Mouse (Mus musculus): Measurements from ENCODE around the gene Endog.

DNA sequence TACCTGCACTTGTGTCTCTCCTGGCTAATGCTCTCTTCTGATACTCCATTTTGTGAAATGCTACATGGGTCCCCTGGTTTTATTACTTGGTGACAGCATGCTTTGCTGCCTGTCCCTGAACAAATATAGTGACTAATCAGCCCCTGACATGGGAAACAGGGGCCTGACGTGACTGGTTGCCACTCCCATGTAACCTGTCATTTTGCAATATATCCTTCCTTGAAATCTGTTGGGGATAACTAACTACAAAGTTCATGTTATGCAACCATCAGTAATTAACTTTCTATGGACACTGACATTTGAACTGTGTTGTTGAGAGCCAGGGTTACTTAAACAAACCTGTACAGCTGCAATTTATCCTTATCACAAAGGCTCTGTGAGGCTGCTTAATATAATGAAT lies 28.7 kb downstream of the Endog start:
- no peak for TF ChIP-seq POLR2A (IDR thresholded peaks at IDR 0.05; ENCODE audit: insufficient read depth, low read depth, low read length)
- no peak for TF ChIP-seq CTCF (IDR thresholded peaks at IDR 0.05; ENCODE audit: insufficient read depth, low read depth, low read length)

Measured in olfactory bulb, adult 2 months (tissue).